Mouse (Mus musculus) heart, adult 8-10 months (tissue): ENCODE results near the gene Olfr1054. TPM values are rescaled to one million over a fixed set of nuclear protein-coding genes. Genes with fewer than 3 reads are reported as not detected.
"Not testable (repeated sequence)": the region's sequence is repeated elsewhere in the genome, so short reads cannot be mapped to it uniquely, and the experiment has no call there.

ENCODE experiments used
- DNase-seq: peaks from one replicate; pipeline ENCODE4 v3.0.0; 2022; ENCODE audit warnings: low spot score
- total RNA-seq, 4 experiments: library from RNA; stranded (reverse); gene quantifications; 2 replicates each; pipeline ENCODE4 v1.2.4; 2022

The Olfr1054 gene
- total RNA-seq = not detected

DNA sequence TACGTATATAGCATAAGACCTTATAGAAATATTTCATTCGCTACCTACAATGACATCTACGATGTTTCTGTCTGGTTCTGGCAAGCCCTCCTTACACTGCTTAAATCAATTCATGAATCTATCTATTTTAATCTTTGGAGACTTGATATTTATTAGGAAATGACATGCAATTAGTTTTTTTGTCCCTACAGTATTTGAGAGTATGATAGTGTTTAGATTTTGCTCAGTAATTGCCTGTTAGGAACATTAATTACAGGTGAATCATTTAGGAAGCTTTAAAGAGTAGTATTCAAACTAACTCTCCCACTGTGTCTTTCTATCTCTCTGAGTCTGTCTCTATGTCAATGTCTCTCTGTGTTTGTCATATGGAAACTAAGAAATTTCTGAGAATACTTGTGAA lies at the start of gene Olfr1054:
Olfr1054 (minus strand) TSS at position 101 of the 400 bp plus-strand sequence.
- no peak for DNase-seq

- no peak for DNase-seq
Observed at GRCm38 (mm10) chr2:86378293-86378692, 43.1 kb upstream of the Olfr1054 start, which contains the start of gene Olfr1057. Gene Olfr1057, minus strand, starts transcription at chr2:86378393.

- not testable (repeated sequence) for DNase-seq
Observed at GRCm38 (mm10) chr2:86366342-86366741, 31.1 kb upstream of the Olfr1054 start.

DNA sequence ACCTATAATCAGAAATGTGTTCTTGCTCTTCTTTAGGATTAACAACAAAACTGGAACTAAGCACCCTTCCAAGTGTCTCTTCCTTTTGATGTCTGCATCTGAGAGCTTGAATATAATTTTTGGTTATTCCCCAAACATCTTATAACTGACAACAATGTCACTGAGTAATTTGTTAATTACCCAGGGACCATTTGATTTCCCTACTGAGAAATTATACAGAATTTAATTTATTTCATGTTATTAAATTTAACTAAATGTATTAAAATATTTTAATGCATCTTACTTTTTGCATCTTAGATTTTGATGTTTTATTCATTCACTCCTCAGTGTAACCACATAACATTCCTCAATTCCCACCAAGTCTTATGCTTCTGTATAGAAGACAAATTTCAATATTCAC lies 27.1 kb upstream of the Olfr1054 start, which contains the start of gene Olfr1056:
Olfr1056 (minus strand) TSS at position 101 of the 400 bp plus-strand sequence.
- no peak for DNase-seq

- DNase-seq = not testable (repeated sequence)
Observed at GRCm38 (mm10) chr2:86351751-86352150, 16.5 kb upstream of the Olfr1054 start.

DNA sequence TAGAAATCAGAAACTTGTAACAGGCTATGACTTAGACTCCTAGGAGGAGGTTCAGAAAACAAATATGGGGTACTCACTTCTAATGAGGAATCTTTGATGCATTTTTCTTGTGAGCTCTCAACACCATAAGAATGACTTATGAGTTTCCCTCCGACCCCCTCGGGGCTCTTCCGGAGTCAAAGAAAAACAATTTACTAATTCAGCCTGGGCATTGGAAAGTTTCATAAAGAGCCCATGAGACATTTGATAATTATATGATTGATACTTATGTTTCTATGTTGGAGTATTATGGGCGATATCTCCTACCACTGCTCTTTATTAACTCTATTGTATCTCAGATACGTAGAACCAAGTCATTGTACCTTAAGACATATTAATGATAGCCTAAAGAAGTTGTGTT lies 15.0 kb upstream of the Olfr1054 start, which contains the start of gene Olfr1055:
Olfr1055 (minus strand) TSS at position 101 of the 400 bp plus-strand sequence.
- DNase-seq = no peak

GRCm38 (mm10) chr2:86315184-86315583 lies 20.0 kb downstream of the Olfr1054 start, which contains the start of gene Olfr1053:
Gene Olfr1053, minus strand, starts transcription at chr2:86315284.
- DNase-seq = no peak

- no peak for DNase-seq
Observed at GRCm38 (mm10) chr2:86292155-86292554, 43.1 kb downstream of the Olfr1054 start, which contains the start of gene Olfr1052. Gene Olfr1052, plus strand, starts transcription at chr2:86292455.

Other genes starting within 250 kb of the Olfr1054 start
- gene Olfr1037, start 248.0 kb downstream of the Olfr1054 start, total RNA-seq = not detected
- not detected for gene Olfr1039, start 199.5 kb downstream of the Olfr1054 start, total RNA-seq
- not detected for gene Olfr1040, start 188.7 kb downstream of the Olfr1054 start, total RNA-seq
- not detected for gene Olfr1042, start 173.6 kb downstream of the Olfr1054 start, total RNA-seq
- not detected for gene Olfr1043, start 167.9 kb downstream of the Olfr1054 start, total RNA-seq
- gene Olfr1044, start 157.6 kb downstream of the Olfr1054 start, total RNA-seq = not detected
- not detected for gene Olfr52, start 149.8 kb downstream of the Olfr1054 start, total RNA-seq
- not detected for gene Olfr1045, start 132.4 kb downstream of the Olfr1054 start, total RNA-seq
- not detected for gene Olfr1046, start 116.1 kb downstream of the Olfr1054 start, total RNA-seq
- gene Olfr1047, start 104.0 kb downstream of the Olfr1054 start, total RNA-seq = not detected
- gene Olfr1048, start 95.1 kb downstream of the Olfr1054 start, total RNA-seq = not detected
- not detected for gene Olfr1049, start 77.1 kb downstream of the Olfr1054 start, total RNA-seq
- gene Olfr1051, start 56.3 kb downstream of the Olfr1054 start, total RNA-seq = not detected
- gene Olfr1052, start 43.0 kb downstream of the Olfr1054 start, total RNA-seq = not detected
- not detected for gene Olfr1053, start 20.1 kb downstream of the Olfr1054 start, total RNA-seq
- gene Olfr1055, start 14.9 kb upstream of the Olfr1054 start, total RNA-seq = not detected
- not detected for gene Olfr1056, start 27.0 kb upstream of the Olfr1054 start, total RNA-seq
- not detected for gene Olfr1057, start 43.0 kb upstream of the Olfr1054 start, total RNA-seq
- not detected for gene Olfr1058, start 53.1 kb upstream of the Olfr1054 start, total RNA-seq
- gene Olfr1061, start 78.6 kb upstream of the Olfr1054 start, total RNA-seq = not detected
- not detected for gene Olfr1062, start 91.3 kb upstream of the Olfr1054 start, total RNA-seq
- not detected for gene Olfr1065, start 115.2 kb upstream of the Olfr1054 start, total RNA-seq
- gene Olfr1066, start 120.8 kb upstream of the Olfr1054 start, total RNA-seq = not detected
- not detected for gene Olfr228, start 152.0 kb upstream of the Olfr1054 start, total RNA-seq
- not detected for gene Olfr1076, start 173.0 kb upstream of the Olfr1054 start, total RNA-seq
- not detected for gene Olfr1079, start 207.0 kb upstream of the Olfr1054 start, total RNA-seq
- not detected for gene Olfr1080, start 222.8 kb upstream of the Olfr1054 start, total RNA-seq